Mouse (Mus musculus): ENCODE measurements at regions not wholly inside any gene's neighbourhood (a gene's known extent, or its start where the extent isn't known, plus 50 kb on each side); places are given as distances from the start of the nearest gene placed in this dataset.

DNA sequence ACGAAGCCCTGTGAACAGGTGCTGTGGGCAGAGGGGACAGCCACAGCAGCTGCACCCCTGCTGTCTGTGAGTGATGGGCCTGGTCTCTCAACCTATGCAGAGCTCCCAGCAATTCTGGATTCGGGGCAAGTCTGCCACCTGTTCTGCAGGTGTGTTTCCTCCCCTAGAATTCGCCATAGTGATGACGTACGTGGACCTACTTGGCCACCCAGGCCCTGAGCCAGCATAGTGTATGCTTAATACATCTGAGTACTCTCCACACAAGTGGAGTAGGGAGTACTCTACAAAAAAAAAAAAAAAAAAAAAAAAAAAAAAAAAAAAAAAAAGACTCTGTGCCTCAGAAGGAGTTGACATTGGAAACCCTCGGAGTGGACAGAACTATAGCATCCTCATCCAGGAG is 87.3 kb upstream of the Mgmt start:
- Histone ChIP-seq H3K36me3 (no peaks in the 10 kb centered on the region), H3K27ac (no peak overlapping the region), H3K4me3 (no peak overlapping the region), H3K4me1 (peaks cover 15% of the 10 kb centered on the region), H3K27me3 (ENCODE audit: low read depth, poor library complexity, severe bottlenecking) (peaks cover 56% of the 10 kb centered on the region), H3K9me3 (replicated peaks) (no peaks in the 10 kb centered on the region)
- no peak for DNase-seq (ENCODE audit: low spot score)
- 90% methylated on average over 6 of the region's 6 CpGs for WGBS

- Histone ChIP-seq H3K9me3 (replicated peaks) (no peaks in the 10 kb centered on the region), H3K4me3 (no peak overlapping the region), H3K36me3 (no peaks in the 10 kb centered on the region), H3K27ac (no peak overlapping the region), H3K27me3 (ENCODE audit: low read depth, poor library complexity, severe bottlenecking) (peaks cover 60% of the 10 kb centered on the region), H3K4me1 (peaks cover 15% of the 10 kb centered on the region)
- DNase-seq (ENCODE audit: low spot score) = no peak
These were observed 86.4 kb upstream of the Mgmt start for GRCm38 (mm10) chr7:136807968-136808367.

GRCm38 (mm10) chr7:136809576-136809975 is 84.8 kb upstream of the Mgmt start:
- 84% methylated on average over 8 of the region's 8 CpGs for WGBS
- Histone ChIP-seq H3K27ac (no peak overlapping the region), H3K9me3 (replicated peaks) (no peaks in the 10 kb centered on the region), H3K4me1 (peaks cover 3% of the 10 kb centered on the region), H3K4me3 (no peak overlapping the region), H3K36me3 (no peaks in the 10 kb centered on the region), H3K27me3 (ENCODE audit: low read depth, poor library complexity, severe bottlenecking) (peaks cover 55% of the 10 kb centered on the region)
- no peak for DNase-seq (ENCODE audit: low spot score)

GRCm38 (mm10) chr7:136813691-136814325 is 80.6 kb upstream of the Mgmt start:
- Histone ChIP-seq H3K9me3 (replicated peaks) (no peaks in the 10 kb centered on the region), H3K27ac (no peak overlapping the region), H3K4me3 (no peak overlapping the region), H3K27me3 (ENCODE audit: low read depth, poor library complexity, severe bottlenecking) (peaks cover 34% of the 10 kb centered on the region), H3K36me3 (no peaks in the 10 kb centered on the region), H3K4me1 (no peaks in the 10 kb centered on the region)
- WGBS = 85% methylated on average over 9 of the region's 9 CpGs
- DNase-seq (ENCODE audit: low spot score) = no peak

DNA sequence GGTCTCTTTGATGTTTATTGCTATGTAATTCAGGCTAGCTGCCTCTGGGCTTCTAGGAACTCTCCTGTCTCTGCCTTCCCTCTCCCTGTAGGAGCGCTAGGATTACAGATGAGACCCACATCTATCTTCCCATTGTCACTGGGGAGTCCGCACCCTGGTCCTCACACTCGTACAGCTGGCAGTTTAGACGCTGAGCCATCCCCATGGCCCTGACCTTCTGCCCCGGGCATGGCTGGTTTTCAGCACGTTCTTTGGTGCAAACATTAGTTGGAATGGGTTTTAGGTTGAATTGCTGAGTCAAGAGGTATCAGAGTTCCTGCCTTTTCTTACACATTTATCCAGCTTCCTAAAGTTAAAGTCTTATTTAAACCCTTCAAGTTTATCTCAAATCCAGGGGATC is 79.7 kb upstream of the Mgmt start:
- DNase-seq (ENCODE audit: low spot score) = no peak
- Histone ChIP-seq H3K4me1 (no peaks in the 10 kb centered on the region), H3K4me3 (no peak overlapping the region), H3K9me3 (replicated peaks) (no peaks in the 10 kb centered on the region), H3K36me3 (no peaks in the 10 kb centered on the region), H3K27ac (no peak overlapping the region), H3K27me3 (ENCODE audit: low read depth, poor library complexity, severe bottlenecking) (peaks cover 26% of the 10 kb centered on the region)
- 78% methylated on average over 6 of the region's 6 CpGs for WGBS

DNA sequence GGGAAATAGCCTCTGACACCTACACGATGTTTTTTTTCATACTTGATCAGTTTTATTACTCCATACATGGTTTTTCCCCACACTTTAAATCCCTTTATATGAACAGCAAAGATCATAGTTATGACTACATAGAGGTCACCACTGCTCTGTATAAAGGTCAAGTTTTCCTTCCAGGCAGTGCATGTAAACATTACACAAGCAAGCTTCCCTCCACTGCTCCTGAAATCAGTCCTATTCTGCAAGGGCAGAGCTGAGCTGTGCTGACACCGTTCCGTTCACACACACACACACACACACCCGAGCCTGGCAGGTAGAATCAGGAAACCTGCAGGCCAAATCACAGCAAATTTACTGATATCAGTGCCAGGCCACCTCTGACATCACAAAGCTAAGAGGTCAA is 74.1 kb upstream of the Mgmt start:
- Histone ChIP-seq H3K4me3 (no peak overlapping the region), H3K4me1 (peaks cover 14% of the 10 kb centered on the region), H3K36me3 (no peaks in the 10 kb centered on the region), H3K9me3 (replicated peaks) (no peaks in the 10 kb centered on the region), H3K27ac (no peak overlapping the region), H3K27me3 (ENCODE audit: low read depth, poor library complexity, severe bottlenecking) (peaks cover 29% of the 10 kb centered on the region)
- no peak for DNase-seq (ENCODE audit: low spot score)
- WGBS = 77% methylated on average over 4 of the region's 4 CpGs

DNA sequence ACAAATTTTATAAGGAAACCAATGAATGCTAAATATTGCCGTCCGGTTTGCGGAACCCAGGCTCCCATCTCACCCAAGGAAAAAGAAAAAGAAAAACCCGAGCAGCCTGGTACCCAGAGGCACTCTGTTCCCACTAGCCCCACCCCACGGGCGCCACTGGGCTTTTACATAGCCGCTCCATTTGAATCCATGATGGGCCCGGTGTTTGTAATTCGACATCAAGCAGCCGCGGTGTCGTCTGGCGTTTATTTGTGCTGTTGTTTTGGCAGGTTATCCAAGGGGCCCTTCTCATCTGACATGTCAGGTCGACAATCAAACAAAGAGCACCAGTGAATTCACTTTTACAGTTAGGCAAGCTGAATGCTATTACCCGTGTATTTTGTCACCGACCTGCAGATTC is 68.8 kb upstream of the Mgmt start:
- peak overlapping the region; percentile 27 for H3K4me3 ChIP-seq
- no peak for DNase-seq (ENCODE audit: low spot score)

GRCm38 (mm10) chr7:136829621-136830313 is 64.6 kb upstream of the Mgmt start:
- Histone ChIP-seq H3K27me3 (ENCODE audit: low read depth, poor library complexity, severe bottlenecking) (peaks cover 35% of the 10 kb centered on the region), H3K9me3 (replicated peaks) (no peaks in the 10 kb centered on the region), H3K4me3 (no peak overlapping the region), H3K4me1 (peaks cover 19% of the 10 kb centered on the region), H3K27ac (no peak overlapping the region), H3K36me3 (no peaks in the 10 kb centered on the region)
- 79% methylated on average over 1 of the region's 1 CpGs for WGBS
- DNase-seq (ENCODE audit: low spot score) = no peak

More for the DNA sequence above, 68.8 kb upstream of the Mgmt start:
- Histone ChIP-seq H3K36me3 (no peaks in the 10 kb centered on the region), H3K9me3 (replicated peaks) (no peaks in the 10 kb centered on the region), H3K27me3 (ENCODE audit: low read depth, poor library complexity, severe bottlenecking) (peaks cover 46% of the 10 kb centered on the region), H3K27ac (no peak overlapping the region), H3K4me1 (peaks cover 29% of the 10 kb centered on the region)
- 24% methylated on average over 16 of the region's 16 CpGs for WGBS

GRCm38 (mm10) chr7:136832419-136832818 is 62.0 kb upstream of the Mgmt start:
- Histone ChIP-seq H3K27ac (no peak overlapping the region), H3K4me3 (no peak overlapping the region), H3K4me1 (peaks cover 6% of the 10 kb centered on the region; the same call in 1 of the 2 replicates), H3K27me3 (ENCODE audit: low read depth, poor library complexity, severe bottlenecking) (peaks cover 19% of the 10 kb centered on the region; the same call in 1 of the 2 replicates), H3K9me3 (replicated peaks) (no peaks in the 10 kb centered on the region), H3K36me3 (no peaks in the 10 kb centered on the region)
- no peak for DNase-seq (ENCODE audit: low spot score)
- 81% methylated on average over 7 of the region's 7 CpGs for WGBS

DNA sequence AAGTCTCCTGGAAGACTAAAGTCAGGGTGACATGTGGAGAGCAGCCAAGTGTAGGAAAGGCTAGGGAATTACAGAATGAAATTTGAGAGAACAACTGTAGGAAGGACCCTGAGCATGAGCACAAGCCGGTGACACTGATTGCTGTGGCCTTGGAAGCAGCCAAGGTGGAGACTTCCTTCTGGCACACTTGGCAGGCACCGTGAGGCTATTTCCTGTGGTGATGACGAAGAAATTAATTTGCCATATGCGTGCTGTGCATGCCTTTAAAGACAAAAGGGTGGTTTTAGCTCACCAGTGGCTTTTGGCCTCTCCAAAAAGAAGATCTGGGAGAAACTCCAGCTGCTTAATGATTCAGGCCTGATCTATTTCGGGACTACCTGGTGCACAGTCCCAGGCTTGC is 55.4 kb upstream of the Mgmt start:
- H3K4me3 ChIP-seq = no peak overlapping the region
- H3K27ac ChIP-seq = no peak overlapping the region
- WGBS = 77% methylated on average over 5 of the region's 5 CpGs
- 0 out of 2 replicates have a peak, but pooled peaks cover 14% of the 10 kb centered on the region for H3K27me3 ChIP-seq (ENCODE audit: low read depth, poor library complexity, severe bottlenecking)
- no peaks in the 10 kb centered on the region for H3K36me3 ChIP-seq
- no peak for DNase-seq (ENCODE audit: low spot score)
- no peaks in the 10 kb centered on the region for H3K9me3 ChIP-seq (replicated peaks)
- peaks cover 23% of the 10 kb centered on the region for H3K4me1 ChIP-seq

DNA sequence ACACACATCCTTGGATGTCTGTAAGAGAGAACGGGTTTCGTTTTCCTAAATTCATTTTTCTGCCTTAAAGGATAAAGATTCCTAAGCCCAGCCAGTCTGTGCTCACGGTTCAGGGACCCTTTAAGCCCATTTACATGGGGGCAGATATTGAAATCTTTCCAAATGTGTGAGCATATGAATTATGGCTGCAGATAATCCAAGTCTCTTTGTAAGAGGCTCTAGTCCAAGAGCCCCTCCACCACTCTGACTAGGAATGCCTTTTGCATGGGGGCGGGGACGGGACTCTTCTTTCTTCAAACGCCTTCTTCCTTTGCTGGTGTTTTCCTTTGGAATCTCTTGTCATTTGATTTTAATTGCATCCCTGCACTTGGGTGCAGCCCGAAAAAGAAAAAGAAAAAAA is 54.2 kb upstream of the Mgmt start:
- H3K9me3 ChIP-seq (replicated peaks) = no peaks in the 10 kb centered on the region
- H3K4me1 ChIP-seq = peaks cover 34% of the 10 kb centered on the region
- no peak overlapping the region for H3K27ac ChIP-seq
- DNase-seq (ENCODE audit: low spot score) = no peak
- H3K36me3 ChIP-seq = no peaks in the 10 kb centered on the region
- no peak overlapping the region for H3K4me3 ChIP-seq
- H3K27me3 ChIP-seq (ENCODE audit: low read depth, poor library complexity, severe bottlenecking) = 0 out of 2 replicates have a peak, but pooled peaks cover 7% of the 10 kb centered on the region
- 74% methylated on average over 7 of the region's 7 CpGs for WGBS

- peaks cover 12% of the 10 kb centered on the region; the same call in 1 of the 2 replicates for H3K27me3 ChIP-seq (ENCODE audit: low read depth, poor library complexity, severe bottlenecking)
- WGBS = 62% methylated on average over 7 of the region's 7 CpGs
These were observed 51.7 kb upstream of the Mgmt start for GRCm38 (mm10) chr7:136842751-136843150.

DNA sequence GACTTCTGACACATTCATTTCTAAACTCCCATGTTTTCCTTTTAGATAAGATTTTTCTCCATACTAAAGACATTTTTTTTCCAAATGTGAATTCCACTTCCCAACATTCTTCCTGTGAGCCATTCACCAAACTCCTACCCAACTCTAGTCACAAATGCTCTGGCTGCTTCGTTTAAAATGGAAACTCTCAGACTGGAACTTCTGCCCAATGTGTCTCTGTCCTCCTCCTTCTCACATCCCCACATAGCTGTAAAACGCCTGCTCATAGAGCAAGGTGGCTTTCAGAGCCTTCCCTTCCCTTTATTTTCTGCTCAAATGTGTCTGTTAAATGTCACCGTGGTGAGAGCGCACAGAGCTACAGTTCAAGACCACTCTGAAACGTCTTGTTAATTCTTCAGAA is 50.1 kb upstream of the Mgmt start:
- no peaks in the 10 kb centered on the region for H3K9me3 ChIP-seq (replicated peaks)
- H3K27ac ChIP-seq = no peak overlapping the region
- 40% methylated on average over 5 of the region's 5 CpGs for WGBS
- DNase-seq (ENCODE audit: low spot score) = no peak
- H3K27me3 ChIP-seq (ENCODE audit: low read depth, poor library complexity, severe bottlenecking) = peaks cover 17% of the 10 kb centered on the region
- H3K36me3 ChIP-seq = no peaks in the 10 kb centered on the region
- no peak overlapping the region for H3K4me3 ChIP-seq
- H3K4me1 ChIP-seq = peaks cover 51% of the 10 kb centered on the region

More at GRCm38 (mm10) chr7:136842751-136843150, 51.7 kb upstream of the Mgmt start:
- H3K9me3 ChIP-seq (replicated peaks) = no peaks in the 10 kb centered on the region
- peaks cover 52% of the 10 kb centered on the region for H3K4me1 ChIP-seq
- no peak overlapping the region for H3K4me3 ChIP-seq
- H3K27ac ChIP-seq = no peak overlapping the region
- no peak for DNase-seq (ENCODE audit: low spot score)
- no peaks in the 10 kb centered on the region for H3K36me3 ChIP-seq

Measured in limb, embryonic 10.5 days (tissue).